Mouse (Mus musculus) kidney, postnatal 10 days (tissue): ENCODE measurements around the gene Prkar1b.
A peak's percentile ranks its signal among the peaks of the same experiment; 100 is the strongest.

Experiments
- DNase-seq: peaks from one replicate; pipeline ENCODE4 v3.0.0; 2021; ENCODE audit warnings: mixed read lengths

Gene Prkar1b

GRCm38 (mm10) chr5:139145726-139146125 is 4.1 kb downstream of the Prkar1b start:
- no peak for DNase-seq

DNA sequence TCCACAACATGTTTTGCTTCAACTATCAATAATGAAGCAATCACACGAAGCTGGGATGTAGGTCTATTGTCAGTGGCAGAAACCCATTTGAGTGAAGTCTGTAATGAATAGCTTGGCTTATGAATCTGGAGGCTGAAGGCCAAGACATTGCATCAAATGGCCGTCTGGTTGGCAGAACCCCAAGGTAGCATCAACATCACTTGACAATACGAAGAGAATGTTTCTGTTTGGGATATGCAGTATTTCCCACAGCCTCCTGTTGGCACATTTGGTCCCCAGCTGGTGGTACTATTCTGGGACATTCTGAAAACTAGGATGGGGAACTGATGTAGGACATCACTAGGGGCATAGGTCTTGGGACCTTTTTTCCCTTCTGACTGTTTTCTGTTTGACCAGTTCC is 5.9 kb downstream of the Prkar1b start:
- no peak for DNase-seq

DNA sequence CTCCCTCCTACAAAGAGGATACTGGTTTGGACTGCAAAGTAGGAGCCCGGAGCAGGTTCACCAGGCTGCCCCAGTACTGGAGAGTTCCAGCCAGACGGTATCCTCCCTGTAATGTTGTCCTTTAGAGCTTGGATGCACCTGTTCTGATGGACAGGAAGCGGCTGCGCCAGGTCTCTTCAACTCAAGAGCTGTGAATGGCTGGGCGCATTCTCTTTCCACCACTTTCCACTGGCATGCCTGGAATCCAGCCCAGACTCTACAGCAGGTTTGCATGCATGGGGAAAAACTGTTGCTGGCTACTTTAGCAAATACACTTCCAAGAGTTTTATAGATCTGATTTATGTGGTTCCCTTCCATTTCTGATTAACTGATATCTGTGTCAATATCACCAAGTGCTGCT is 8.5 kb downstream of the Prkar1b start:
- peak; percentile 50 for DNase-seq

DNA sequence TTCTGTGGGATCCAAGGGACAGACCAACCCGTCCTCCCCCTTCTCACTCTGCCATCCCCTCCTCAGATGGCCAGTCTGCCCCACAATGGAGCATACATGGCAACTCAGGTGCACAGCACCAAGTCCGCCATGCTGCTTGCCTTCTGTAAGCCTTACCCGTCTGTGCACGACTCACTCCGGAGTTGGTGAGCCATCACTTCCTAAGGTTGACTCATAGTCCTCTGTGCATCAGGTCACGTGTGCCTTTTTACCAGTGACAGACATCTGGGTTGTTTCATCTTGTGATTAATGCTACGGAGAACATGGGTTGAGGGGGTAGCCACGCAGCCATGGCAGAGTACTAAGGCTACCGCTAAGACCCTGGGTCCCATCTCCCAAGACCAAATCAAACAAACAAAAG is 9.2 kb downstream of the Prkar1b start:
- DNase-seq: no peak

DNA sequence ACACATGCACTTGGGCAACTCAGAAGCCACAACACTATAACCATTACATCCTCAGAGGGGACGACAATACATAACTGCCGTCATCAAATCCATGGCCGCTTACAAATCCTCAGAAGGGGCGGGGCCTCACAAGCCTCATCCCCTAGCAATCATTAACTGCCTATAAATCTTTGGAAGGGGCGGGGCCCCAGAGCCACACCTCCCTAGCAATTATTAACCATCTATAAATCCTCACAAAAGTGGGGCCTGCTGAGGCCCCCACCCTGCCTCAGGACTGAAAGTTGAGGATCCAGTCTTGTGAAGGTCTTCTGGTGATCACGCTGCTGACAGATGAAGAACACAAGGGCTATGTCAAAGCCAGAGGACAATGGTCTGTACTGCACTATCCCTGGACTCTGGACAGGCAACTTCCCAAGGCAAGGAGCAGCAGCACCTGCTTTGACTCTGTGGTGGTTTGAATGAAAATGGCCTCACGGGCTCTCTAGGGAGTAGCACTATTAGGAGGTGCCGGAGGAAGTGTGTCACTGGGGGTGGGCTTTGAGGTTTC is 10.8 kb downstream of the Prkar1b start:
- DNase-seq: peak; percentile 31

DNA sequence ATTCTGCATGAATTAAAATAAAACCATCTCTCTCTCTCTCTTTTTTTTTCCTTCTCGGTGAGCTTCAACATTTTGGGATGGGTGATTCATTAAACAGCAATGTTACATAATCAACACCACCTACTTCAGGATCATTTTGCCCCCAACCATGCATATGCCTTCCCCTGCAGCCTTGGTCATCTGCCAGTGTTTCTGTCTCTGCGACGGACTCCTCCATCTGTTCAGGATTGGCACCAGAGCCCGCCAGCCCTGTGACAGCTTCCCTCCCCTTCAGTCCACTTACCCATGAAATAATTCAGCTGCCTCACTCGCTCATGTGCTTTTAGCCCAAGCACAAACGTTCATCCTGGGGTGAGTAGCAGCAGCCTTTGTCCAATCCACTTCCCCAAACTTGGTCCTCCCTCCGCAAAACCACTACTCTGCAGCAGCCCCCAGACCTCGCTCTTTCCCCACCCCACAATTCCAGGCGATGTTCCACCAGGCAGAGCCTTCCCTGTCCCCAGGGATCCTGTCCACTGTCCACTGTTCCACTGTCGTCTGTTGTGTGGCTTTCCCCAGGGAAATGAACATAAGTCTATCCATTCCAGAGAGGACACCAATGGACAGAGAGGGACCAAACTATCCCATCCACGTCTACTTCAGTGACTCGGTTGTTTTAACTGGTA is 11.4 kb downstream of the Prkar1b start:
- peak; percentile 43 for DNase-seq

DNA sequence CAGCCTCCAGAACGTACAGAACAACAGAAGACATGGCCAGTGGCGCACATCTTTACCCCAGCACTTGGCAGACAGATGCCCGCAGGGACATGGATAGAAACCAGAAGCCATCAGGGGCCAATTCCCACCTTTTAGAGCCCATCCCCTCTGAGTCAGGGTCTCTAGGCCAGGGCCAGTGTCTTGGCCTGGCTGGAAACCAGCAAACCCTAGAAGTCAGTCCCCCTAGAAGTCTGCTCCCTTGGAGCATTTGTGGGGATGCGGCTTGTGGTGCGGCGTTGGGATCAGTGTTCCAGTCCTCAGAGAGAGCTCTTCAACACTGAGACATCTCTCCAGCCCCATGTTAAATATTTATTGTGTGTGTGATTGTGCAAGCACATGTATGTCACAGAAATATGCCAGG is 12.6 kb downstream of the Prkar1b start:
- DNase-seq: no peak

GRCm38 (mm10) chr5:139136341-139136740 is 13.5 kb downstream of the Prkar1b start:
- no peak for DNase-seq

GRCm38 (mm10) chr5:139134501-139134900 is 15.3 kb downstream of the Prkar1b start:
- no peak for DNase-seq

- DNase-seq: no peak
Observed at GRCm38 (mm10) chr5:139130351-139130750, 19.4 kb downstream of the Prkar1b start.

GRCm38 (mm10) chr5:139129572-139130151 is 20.1 kb downstream of the Prkar1b start:
- DNase-seq: peak; percentile 37

GRCm38 (mm10) chr5:139129078-139129477 is 20.7 kb downstream of the Prkar1b start:
- peak; percentile 43 for DNase-seq

- DNase-seq: no peak
Observed at GRCm38 (mm10) chr5:139128476-139129065, 21.2 kb downstream of the Prkar1b start.

DNA sequence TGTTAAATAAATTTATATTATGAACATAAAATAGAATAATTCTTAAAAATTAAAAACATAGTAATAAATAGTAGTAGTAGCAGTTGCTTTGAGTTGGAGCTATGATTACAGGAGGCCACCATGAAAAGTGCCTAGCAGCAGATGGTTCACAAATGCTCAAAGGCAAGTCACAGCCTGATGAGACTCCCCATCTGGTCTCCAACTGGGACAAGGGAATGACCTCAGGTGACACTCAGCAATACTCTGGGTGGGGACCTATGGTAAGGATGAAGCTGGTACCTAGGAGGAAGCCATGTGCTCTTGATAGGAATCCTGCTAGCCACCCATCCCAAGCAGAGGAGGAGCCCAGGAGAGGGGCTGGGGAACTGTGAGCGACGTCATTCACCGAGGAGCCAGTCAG is 24.1 kb downstream of the Prkar1b start:
- no peak for DNase-seq

DNA sequence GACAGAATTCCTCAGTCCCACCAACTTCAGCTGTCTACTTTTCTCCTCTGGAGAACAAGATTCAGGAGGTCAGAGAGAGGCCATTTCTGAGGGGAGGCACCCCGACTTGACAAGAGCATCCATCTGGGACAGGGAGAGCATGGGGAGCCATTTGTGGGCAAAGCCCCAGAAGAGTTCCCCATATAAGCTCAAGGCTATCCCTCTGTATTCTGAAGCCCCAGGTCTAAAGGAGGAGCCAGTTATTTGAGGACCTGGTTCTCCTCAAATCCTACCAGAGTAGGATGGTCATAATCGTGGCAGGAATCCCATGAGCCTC is 30.9 kb downstream of the Prkar1b start:
- DNase-seq: no peak

DNA sequence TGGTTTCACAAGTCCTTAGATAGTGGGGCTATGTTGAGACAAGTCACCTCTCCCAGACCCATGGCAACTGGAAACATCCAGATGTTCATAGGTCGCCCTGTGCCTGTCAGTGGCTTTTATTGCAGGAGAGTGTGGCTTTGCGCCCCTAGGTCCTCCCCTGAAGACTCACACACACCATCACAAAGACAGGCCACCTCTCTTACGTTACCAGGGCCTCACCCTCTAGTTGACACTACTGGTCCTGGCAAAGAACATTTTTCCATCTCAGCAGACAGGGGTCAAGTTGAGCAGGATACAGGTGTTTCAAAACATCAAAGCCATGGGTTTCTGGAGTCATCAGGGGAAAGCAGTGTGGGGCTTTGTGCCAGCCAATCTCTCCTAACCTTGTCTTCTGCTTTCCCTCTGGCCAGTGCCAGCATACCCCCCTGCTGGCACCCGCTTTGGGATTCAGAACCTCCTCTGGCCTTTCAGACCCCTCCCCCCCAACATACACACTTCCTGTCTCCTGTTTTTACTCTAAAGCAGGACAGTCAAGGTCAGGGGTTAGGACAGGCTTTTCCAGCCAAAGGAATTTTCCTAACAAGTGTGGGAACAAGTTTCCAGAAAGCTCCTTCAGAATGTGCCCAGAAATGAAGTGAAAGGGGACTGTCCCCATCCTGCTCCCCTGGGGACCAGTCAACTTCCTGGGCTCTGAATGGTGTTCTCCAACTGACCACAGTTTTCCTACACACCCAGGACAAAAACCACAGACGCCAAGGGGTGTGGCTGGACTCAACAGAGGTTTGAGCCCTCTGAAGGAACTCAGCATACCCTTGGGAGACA is 31.5 kb downstream of the Prkar1b start:
- peak; percentile 60 for DNase-seq

- no peak for DNase-seq
Observed at GRCm38 (mm10) chr5:139115507-139115906, 34.3 kb downstream of the Prkar1b start.

- DNase-seq: no peak
Observed at GRCm38 (mm10) chr5:139114876-139115275, 34.9 kb downstream of the Prkar1b start.

DNA sequence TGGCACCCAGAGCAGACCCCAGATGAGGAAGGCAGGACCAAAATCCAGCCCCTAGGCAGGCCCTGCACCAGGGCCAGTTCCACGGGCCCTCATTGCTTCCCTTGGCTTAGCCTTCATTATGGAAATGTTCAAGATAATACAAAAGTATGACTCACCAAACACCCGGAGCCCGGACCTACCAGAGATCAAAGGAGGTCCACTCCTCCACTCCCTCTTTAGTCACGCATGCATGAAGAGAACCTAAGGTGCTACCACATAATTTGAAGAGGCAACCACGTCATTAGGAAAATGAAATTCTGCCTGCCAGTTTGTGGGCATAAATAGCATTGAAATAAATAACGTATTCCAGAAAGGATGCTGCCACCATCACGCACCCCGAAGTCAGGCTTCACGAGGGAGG is 37.4 kb downstream of the Prkar1b start:
- DNase-seq: no peak

DNA sequence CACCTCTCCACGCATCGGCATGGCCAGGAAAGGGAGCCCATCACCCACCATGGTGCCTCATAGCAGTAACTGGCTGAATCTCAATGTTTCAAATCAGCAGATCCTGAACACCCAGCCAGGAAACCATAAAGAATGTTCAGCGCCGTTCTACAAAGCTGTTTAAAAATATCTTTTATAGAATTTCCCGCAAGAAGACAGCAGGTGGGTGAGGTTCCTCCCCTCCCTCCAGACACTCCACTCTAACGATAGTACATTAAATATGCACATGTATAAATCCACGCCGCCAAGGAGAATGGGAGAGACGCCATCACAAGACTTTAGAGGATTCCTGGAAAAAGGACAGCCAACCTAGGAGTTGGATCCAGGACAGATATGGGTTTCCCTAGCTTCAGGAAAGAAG is 37.8 kb downstream of the Prkar1b start:
- DNase-seq: no peak

GRCm38 (mm10) chr5:139110140-139110855 is 39.5 kb downstream of the Prkar1b start:
- no peak for DNase-seq

- no peak for DNase-seq
Observed at GRCm38 (mm10) chr5:139107815-139108214, 42.0 kb downstream of the Prkar1b start.

- DNase-seq: no peak
Observed at GRCm38 (mm10) chr5:139101783-139102182, 48.0 kb downstream of the Prkar1b start.
